Mouse (Mus musculus) CD4-positive, CD25-positive, alpha-beta regulatory T cell, adult 4 months (primary cell): ENCODE data around the gene Gtf2h3. TPM values are rescaled to one million over a fixed set of nuclear protein-coding genes. Genes with fewer than 3 reads are reported as not detected.
"Not testable (repeated sequence)": the region's sequence is repeated elsewhere in the genome, so short reads cannot be mapped to it uniquely, and the experiment has no call there.

Experiments
- ATAC-seq: one replicate; pipeline ENCODE4 v1.8.0; 2017
- polyA plus RNA-seq, 2 experiments: library from polyadenylated mRNA; unstranded; fragments of 100-300 nt; shearing (Covaris generic); gene quantifications; one replicate each; pipeline ENCODE4 v1.2.1; 2017

Gtf2h3 gene
- polyA plus RNA-seq, result 10 to 100 TPM; 57.1 to 69.8 TPM

DNA sequence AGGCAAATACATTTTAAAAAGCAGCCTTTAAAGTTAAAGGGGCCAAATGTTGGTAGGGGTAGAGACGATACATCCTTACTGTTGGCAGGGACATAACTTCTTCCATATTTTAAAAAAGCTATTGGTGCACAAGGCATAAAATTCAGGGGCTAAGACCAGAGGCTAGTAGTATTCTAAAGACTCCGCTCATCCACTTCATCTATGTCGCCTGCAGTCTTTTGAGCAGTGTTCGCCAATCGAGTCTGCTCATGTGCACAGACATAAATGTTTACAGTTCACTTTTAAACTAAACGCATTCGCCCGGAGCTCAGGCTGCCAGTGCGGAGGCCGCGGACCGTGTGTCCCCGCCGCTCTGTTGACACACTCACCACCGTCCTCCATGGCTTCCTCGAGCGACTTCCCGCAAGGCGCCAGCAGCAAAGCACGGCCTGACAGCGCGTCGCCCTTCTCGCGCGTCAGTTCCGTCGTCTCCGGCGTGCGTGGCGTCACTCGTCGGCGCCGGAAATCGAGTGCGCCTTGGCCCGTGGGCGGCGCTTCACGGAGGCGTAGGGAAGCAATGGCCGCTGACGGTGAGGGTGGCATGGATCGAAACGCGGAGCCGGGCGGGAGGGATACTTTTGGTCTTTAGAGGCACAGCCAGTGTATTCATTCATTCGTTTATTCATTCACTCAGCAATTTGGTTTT lies at the start of gene Gtf2h3, which contains the start of gene Eif2b1:
Gene Gtf2h3 (plus strand): TSS at position 508 of the 685 bp plus-strand sequence.
Gene Eif2b1 (minus strand): TSS at position 499 of the 685 bp plus-strand sequence.
- peak; percentile 98 for ATAC-seq

DNA sequence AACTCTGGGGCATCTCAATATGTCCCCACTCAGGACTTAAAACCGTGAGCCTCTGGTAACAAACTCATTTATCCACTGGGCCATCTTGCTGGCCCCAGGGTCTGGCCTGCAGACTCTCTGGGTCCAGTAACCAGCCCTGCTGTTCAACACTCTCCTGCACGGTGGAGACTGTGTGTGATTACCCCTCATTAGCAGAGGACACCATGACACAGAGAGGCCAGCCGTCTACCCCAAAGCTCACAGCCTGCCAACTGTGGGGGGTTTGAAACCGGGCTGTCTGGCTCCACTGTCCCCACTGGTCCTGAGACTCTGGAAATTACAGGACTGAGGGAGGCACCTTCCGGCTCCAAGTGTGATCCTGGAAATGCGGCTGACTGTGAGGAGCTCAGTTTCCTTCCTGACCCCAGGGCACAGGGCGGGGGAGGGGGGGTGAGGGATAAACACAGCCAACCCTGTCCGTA lies 49.7 kb upstream of the Gtf2h3 start:
- no peak for ATAC-seq

DNA sequence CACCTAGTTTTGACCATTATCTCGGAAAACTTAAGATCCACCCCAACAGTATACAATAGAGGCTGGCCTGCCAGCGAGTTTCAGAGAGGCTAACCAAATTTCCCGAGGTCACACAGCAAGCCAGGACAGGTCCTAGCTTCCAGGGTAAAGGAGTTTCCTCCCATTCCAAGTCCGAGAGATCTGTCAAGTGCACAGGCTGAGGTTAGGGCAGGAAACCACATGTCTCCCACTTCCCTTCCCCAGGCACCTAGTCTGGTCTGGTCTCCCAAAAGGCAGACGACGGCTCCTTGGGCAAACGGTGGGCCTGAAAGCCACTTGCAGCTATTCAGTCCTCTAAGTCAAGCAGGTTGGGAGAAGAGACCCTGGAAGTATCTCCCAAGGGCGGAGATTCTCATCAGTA lies 49.2 kb upstream of the Gtf2h3 start:
- ATAC-seq, result no peak

DNA sequence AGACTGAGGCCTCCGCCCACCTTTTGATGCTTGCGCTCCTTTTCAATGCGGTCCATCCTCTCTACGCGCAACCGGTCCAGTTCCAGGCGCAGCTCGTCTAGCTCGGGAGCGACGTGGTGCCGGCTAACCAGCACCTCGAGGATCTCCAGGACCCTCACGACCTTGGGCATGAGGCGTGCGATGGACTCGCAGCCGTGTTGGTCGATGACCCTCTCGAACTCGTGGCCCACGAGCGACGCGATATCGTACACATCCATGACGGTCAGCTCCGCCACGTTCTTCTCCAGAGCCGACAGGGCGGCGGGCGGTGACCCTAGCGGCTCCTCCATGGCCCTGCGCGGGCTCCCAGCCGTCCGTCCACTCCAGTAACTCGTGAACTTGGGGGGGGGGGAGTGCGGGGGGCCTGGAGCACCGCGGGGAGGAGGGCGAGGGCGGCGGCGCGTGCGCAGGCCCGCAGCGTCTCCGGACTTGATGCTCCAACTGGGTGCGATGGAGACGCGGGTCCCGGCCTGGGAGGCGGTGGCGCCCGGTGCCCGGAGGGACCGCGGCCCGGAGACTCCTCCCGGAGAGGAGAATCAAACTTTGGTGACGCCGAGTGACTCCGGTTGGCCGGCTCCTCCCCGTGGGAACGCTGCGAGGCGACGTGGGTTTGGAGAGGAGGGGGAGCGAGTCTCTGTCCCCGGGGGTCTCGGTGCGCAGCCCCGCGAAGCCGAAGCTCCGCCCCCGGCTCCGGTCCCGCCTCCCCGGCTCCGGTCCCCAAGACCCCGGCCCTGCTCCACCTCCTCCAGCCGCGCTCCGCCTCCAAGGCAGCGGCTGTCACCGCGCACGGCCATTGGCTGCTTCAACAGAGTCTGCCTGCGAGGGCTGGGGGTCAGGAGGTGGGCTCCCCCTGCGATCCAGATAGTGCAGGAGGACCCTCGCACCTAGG lies 48.0 kb upstream of the Gtf2h3 start, which contains the start of gene Rilpl1:
Gene Rilpl1 (minus strand): TSS at position 737 of the 928 bp plus-strand sequence.
- ATAC-seq, result peak; percentile 87

DNA sequence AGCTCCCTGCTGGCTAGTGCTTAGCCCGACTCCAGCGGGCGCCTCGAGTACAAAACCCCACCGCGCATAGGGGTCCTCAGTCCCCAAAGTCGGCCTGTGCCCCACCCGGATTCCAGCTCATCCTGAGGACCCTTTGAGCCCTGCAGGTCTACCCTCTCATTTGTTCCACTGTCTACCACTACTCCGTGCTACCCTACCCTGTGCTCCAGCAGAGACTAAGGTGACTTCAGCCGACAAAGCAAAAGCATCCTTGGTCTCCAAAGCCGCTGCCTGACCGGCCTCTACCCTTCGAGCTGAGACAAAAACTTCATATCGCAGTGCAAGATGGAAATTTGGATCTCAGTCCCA lies 47.4 kb upstream of the Gtf2h3 start:
- no peak for ATAC-seq

DNA sequence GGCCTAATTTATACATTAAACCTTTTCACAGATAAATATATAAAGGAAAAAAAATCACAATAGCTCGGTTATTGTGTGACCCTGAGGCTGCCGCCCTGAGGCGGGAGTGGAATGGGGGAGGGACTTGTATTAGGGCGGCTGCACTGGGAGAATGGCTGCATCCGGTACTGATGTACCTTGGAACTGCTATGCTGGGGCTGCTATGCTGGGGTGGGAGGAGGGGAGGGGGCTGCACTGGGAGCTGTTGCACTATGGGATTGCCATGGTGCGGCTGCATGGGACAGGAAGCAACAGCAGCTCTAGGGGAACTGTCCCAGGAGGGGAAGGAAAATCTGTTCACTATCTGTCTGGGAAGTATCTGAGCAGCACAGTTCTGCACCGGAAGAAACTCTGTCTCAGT lies 46.5 kb upstream of the Gtf2h3 start:
- no peak for ATAC-seq

DNA sequence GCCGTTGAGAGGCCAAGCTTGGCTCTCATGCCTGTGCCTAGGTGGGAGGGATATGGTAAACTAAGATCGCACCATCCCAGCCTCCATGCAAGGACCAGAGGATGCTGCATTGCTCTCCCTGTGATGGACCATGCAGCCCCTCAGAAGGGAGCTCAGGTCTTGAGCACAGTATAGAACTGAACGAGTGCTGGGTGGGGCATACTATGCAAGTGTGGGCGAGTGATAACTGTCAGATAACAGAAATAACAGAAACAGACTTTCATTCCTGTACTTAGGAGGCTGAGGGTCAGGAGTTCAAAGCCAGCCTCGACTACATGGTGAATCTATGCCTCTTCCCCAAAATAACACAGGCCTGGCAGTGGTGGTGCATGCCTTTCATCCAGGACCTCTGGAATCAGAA lies 43.9 kb upstream of the Gtf2h3 start:
- ATAC-seq, result no peak

DNA sequence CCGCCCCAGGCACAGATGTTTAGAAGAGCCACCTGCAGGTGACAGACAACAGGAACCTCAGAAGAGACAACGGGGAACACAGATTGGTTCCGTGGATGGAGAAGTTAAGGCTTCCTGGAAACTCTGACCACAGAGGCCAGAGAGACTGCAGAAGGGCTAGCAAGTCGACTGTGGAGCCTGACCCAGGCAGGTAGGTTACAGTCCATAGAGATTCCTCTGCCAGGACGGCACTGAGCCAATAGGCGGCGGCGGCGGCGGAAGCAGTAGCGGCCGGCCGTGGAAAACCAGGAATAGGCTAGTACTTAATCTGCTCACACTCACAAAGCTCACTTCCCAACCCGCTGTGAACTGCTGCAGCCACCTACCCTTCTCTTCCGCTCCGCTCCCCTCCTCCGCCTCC lies 42.2 kb upstream of the Gtf2h3 start:
- ATAC-seq, result no peak

DNA sequence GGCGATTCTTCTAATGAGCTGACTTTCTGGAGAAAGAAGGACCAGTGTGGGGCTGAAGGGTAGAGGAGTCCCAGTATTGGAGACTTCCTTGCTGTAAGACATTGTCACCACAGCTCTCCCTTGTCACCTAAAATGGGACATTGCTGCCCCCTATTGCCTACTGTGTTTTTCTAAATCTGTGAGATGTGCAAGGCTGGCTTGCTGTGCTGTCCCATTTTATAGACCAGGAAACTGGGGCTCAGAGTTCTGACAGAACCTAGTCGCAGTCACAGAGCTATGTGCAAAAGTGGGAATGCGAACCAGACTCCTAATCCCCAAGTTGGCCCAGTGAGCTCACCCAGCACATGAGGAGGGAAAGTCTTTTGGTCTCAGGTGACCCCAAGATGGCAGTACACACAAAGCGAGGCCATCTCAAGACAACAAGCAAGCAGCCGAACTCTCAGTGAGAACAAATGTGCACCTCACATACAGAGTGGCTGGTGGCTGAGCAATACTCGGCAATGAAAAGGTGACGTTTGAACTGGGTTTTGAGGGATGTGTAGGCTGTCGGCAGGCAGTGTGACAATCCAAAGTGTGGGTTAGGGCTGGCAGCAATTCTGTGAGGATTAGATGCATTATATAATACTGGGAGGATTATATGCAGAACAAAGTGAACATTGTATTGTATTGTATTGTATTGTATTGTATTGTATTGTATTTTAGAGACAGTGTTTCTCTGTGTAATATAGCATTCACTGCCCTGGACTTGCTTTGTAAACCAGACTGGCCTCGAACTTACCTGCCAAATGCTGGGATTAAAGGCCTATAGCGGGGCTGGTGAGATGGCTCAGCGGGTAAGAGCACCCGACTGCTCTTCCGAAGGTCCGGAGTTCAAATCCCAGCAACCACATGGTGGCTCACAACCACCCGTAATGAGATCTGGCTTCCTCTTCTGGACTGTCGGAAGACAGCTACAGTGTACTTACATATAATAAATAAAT lies 39.8 kb upstream of the Gtf2h3 start:
- peak; percentile 35 for ATAC-seq

DNA sequence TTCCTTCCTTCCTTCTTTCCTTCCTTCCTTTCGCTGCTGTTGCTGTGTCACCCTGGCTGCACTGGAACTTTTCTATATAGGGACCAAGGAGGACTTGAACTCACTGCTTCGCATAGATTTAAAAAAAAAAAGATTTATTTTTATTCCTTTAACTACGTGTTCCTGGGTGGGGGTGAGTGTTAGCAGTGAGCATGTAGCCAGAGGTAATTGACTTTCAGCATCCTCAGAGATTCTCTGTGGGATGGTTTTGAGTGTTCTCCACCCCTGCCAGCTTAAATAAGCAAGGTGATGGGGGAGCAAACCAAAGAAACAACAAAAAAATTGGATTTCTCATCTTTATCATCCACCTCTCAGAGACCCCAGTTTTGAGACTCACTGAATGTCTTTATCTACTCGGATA lies 39.0 kb upstream of the Gtf2h3 start:
- ATAC-seq, result no peak

DNA sequence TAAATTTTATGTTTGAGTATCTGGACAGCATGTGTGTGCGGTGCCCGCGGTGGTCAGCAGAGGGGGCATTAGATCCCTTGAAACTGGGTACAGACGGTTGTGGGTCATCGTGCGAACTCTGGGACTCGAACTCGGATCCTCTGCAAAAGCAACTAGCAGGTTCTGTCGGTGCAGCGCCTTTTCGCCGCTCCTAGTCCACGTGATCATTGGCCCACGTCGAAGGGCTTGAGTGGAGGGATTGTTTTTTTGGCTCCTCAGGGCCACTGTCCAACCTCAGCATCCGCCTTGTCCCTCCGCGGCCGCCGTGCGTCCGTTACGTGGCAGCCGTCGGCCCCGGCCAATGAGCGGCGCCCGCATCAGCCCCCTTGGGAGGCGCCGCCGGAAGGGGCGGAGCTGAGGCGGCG lies 38.6 kb upstream of the Gtf2h3 start, which contains the start of gene Tmed2:
Gene Tmed2 (plus strand): TSS at position 313 of the 404 bp plus-strand sequence.
- peak; percentile 91 for ATAC-seq

DNA sequence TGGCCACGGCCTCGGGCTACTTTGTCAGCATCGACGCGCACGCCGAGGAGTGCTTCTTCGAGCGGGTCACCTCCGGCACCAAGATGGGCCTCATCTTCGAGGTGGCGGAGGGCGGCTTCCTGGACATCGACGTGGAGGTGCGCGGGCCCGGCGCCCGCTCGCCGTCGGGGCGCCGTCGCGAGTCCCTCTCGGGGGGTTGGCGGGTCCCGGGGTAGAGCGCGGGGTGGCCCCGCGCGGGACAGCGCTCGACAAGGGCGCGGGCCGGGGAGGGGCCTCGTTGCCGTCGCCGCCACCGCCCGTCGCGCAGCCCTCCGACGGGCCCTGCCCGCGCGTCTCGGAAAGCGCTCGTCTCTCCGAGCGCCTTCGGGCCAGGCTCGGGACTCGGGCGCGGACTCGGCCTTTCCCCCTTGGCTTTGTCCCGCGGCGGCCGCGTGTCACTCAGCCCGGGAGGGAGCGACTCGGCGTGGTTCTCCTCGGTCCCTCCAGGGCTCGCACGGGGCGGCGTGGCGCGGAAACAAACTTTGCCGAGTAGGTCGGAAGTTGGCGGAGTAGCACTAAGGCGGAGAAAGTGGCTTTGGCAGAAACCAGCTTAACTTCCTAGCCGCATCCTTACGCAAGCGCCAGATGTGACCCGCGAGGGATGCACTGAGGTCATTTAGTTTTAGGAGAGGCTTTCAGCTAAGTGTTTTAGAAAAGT lies 37.9 kb upstream of the Gtf2h3 start:
- ATAC-seq, result peak; percentile 36

DNA sequence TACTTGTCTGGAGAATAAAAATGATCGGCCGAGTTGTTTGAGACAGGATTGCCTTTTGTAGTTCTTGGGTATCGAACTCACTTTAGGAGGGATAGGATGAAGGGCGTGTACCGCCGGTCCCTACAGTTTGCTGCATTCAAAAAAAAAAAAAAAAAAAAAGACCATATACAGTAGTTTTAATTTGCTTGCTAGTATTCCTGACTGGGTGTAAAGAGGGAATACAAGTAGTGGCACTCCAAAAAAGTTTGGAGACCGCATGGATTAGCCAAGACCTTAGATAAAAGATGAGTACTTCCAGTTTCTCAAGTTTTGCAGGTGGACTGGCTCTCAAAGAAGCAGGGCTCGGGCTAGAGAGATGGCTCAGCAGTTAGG lies 37.4 kb upstream of the Gtf2h3 start:
- no peak for ATAC-seq

DNA sequence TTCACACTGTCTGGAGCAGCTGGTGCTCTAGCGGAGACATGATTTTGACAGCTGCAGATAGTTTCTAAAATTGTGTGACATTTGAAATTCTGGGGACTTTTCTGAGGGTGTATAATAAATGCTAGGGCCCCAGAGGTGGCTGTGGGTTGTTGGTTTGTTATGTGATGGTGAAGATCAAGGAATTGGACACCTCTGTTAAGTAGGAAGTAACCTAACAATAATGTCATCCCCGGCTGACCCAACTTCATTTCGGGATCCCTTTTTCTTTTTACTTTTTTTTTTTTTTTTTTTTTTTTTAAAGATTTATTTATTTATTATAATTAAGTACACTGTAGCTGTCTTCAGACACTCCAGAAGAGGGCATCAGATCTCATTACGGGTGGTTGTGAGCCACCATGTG lies 28.2 kb upstream of the Gtf2h3 start:
- not testable (repeated sequence) for ATAC-seq

DNA sequence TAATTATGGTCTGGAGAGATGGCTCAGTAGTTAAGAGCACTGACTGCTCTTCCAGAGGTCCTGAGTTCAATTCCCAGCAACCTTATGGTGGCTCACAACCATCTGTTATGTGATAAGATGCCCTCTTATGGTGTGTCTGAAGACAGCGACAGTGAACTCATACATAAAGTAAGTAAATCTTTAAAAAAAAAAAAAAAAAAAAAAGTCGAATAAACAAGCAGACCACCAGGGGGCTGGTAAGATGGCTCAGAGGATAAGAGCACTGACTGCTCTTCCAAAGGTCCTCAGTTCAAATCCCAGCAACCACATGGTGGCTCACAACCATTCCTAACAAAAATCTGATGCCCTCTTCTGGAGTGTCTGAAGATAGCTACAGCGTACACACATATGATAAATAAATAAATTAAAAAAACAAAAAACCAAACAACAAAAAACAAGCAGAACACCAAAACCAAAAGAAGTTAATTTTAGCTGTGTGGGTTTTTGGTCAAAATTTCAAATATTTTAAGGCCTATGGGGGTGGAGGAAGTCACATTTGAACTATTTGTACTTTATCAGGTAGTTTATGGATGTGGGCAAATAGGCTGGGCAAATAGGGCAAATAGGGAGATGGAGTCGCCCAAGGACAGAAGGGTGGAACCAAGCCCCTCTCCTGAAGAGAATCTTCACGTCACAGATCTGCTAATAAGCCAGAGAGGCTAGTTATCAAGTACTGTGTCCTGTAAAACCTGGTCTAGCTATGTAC lies 27.4 kb upstream of the Gtf2h3 start:
- not testable (repeated sequence) for ATAC-seq

DNA sequence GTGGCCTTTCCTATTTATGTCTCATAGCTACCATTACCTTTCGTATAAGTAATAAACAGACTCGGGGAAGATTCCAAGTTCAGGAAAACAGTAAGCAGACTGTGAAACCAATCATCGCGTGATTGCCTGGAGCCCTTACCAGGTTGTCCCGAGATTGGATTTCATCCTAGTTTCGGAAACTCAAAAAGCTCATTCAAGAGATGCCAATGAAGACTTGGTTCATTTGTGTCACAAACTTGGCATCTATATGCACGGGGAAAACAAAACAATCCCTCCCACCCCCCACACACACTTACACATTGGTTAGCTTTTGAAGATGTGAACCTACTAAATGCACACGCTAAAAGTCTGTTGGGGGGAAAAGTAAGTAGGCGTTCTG lies 26.9 kb upstream of the Gtf2h3 start:
- ATAC-seq, result no peak

DNA sequence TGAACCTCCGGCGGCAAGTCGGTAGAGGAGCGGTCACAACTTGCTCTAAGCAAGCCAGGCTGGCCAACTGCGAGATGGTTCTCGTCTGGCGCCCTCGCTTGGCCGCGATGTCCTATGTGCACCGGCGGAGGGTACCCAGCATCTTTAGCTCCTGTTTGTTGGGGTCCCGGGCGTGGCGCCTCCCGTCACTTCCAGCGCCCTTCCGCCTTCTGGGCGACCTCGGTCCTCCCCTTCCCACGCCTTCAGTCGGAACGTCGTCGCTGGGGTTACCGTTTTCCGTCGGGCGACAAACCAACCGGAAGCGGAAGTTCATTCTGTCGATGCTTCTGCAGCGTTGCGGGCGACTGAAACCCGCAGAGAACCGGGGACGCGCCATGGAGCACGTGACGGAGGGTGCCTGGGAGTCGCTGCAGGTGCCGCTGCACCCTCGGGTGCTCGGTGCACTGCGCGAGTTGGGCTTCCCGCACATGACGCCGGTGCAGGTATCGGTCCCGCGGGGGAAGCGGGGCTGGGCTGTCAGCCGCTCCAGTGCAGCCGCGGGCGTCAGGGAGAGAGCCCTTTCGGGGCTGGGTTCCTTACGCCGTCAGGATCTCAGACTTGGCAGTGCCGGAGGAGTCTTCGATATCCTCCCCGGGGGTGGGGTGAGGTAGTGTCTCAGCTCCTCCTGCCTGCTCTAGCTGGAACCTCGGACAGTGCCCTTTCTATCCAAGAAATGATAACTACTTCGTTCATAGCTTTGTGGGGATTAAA lies 26.2 kb upstream of the Gtf2h3 start, which contains the start of gene Ddx55:
Gene Ddx55 (plus strand): TSS at position 307 of the 750 bp plus-strand sequence.
- peak; percentile 97 for ATAC-seq

DNA sequence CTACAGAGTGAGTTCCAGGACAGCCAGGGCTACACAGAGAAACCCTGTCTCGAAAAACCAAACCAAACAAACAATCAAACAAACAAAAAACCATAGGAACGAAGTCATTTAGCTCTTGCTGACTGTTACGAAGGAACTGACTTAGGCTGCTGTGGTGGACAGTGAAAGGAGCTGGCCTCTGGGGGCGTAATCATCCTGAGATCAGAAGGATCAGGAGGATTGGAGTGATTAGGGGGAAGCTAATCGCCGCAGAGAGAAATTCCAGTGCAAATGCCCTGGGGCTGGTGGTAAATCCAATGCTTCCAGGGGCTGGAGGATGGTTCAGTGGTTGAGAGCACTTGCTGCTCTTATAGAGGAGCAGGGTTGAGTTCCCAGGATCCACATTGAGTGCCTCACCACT lies 25.3 kb upstream of the Gtf2h3 start:
- ATAC-seq, result no peak

DNA sequence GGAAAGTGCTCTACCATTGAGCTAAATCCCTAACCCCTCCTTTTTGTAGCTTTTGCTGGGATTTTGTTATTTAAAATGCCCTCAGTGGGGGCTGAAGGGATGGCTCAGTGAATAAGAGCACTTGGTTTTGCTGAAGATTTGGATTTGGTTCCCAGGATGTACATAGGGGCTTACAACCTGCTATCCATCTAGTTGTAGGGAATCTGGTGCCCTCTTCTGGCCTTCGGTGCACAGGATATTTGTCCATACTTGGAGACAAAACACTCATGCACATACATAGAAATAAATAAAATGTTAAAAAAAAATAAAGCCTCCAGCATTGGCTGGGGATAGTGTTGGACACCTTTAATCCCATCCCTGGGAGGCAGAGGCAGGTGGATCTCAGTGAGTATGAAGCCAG lies 23.8 kb upstream of the Gtf2h3 start:
- no peak for ATAC-seq

DNA sequence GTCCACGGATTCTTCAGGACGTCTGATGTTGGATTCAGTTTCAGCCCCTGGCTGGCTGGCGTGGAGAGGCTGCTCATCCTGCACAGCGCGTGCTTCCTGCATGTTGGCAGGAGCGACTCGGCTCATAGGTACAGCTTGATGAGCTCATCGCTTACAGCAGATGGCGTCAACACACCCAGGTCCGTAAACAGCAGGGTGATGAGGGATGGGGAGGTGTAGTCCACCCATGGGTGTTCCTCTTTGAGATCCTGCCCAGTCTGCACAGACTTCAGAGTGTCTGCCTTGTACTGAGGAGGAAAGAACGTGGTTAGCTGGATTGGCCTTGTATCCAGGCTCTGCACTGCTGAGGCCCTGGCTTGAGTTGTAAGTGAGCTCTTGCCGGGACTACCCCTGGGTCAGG lies 7.9 kb upstream of the Gtf2h3 start:
- no peak for ATAC-seq
